8 mouse cellular contexts compared by ENCODE assay signal in the genomic region with DNA sequence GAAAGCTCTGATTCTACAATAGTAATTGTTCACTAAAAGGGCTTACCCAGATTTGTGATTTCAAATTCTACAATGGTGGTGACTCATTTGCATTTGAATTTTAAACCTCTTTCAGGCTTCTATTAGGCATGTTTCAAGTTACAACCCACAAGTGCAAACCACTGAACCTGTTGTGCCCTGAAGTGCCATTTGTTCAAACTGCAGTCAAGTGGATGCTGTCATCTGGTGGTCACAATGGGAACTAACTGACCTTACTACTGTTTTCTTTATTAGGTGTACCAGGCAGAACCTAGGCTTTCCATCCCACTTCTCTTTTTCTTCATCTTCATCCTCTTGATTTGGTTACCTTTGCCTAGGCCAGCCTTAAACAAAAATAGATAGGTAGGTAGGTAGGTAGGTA. TPM values are rescaled to one million over a fixed set of nuclear protein-coding genes. Genes with fewer than 3 reads are reported as not detected.
A peak's percentile ranks its signal among the peaks of the same experiment; 100 is the strongest.
DNase-seq lines count a peak whose midpoint lies in the region; ATAC-seq lines count a peak whose summit lies in the region.

No protein-coding gene starts in this region.

- peak; percentile 20 for DNase-seq in kidney, adult 11 months
- DNase-seq in B cell, adult 2 months: peak; percentile 50 to 61
- DNase-seq in ES-CJ7 (ENCODE audit: low read depth, low spot score): peak; percentile 30
- DNase-seq in embryonic facial prominence, embryonic 14.5 days (ENCODE audit: low spot score): peak; percentile 61
- peak; percentile 61 for DNase-seq in lung, postnatal 25 days (ENCODE audit: low spot score)
- no peak for DNase-seq in testis, postnatal 10 days (ENCODE audit: low spot score)
- no peak for DNase-seq in urinary bladder, postnatal 10 days (ENCODE audit: low spot score)

- no peak overlapping the region for H3K27ac ChIP-seq in kidney, embryonic 14.5 days (ENCODE audit: low read depth, low read length)
- no peak overlapping the region for H3K27ac ChIP-seq in embryonic facial prominence, embryonic 14.5 days (replicated peaks; ENCODE audit: low read depth, low read length)

- no peak overlapping the region for H3K4me3 ChIP-seq in kidney, embryonic 14.5 days (ENCODE audit: low read length)
- H3K4me3 ChIP-seq in embryonic facial prominence, embryonic 14.5 days (ENCODE audit: low read depth, low read length): no peak overlapping the region

- no peaks in the 10 kb centered on the region for H3K4me1 ChIP-seq in kidney, embryonic 14.5 days (ENCODE audit: control insufficient read depth, insufficient read depth, low read length)
- H3K4me1 ChIP-seq in embryonic facial prominence, embryonic 14.5 days (ENCODE audit: control insufficient read depth, insufficient read depth, low read length): no peaks in the 10 kb centered on the region

- H3K9ac ChIP-seq in kidney, embryonic 14.5 days (ENCODE audit: low read depth, low read length): no peak overlapping the region
- H3K9ac ChIP-seq in embryonic facial prominence, embryonic 14.5 days (ENCODE audit: low read depth, low read length): no peak overlapping the region

- ATAC-seq in kidney, embryonic 14.5 days (ENCODE audit: low FRiP score, low TSS enrichment): no peak
- no peak for ATAC-seq in embryonic facial prominence, embryonic 14.5 days (ENCODE audit: low read depth)

- no peaks in the 10 kb centered on the region for H3K9me3 ChIP-seq in kidney, embryonic 14.5 days (ENCODE audit: control insufficient read depth, low read length)
- H3K9me3 ChIP-seq in embryonic facial prominence, embryonic 14.5 days (ENCODE audit: control insufficient read depth, low read length): no peaks in the 10 kb centered on the region

- H3K36me3 ChIP-seq in kidney, embryonic 14.5 days (ENCODE audit: control insufficient read depth, insufficient read depth, low read length): peaks cover 50% of the 10 kb centered on the region
- peaks cover 50% of the 10 kb centered on the region for H3K36me3 ChIP-seq in embryonic facial prominence, embryonic 14.5 days (ENCODE audit: control insufficient read depth, insufficient read depth, low read length)

- no peaks in the 10 kb centered on the region for H3K27me3 ChIP-seq in kidney, embryonic 14.5 days (ENCODE audit: control insufficient read depth, insufficient read depth, low read length)
- H3K27me3 ChIP-seq in embryonic facial prominence, embryonic 14.5 days (replicated peaks; ENCODE audit: control insufficient read depth, insufficient read depth, low read length): no peaks in the 10 kb centered on the region

- H3K4me2 ChIP-seq in kidney, embryonic 14.5 days (replicated peaks; ENCODE audit: low read depth, low read length): no peak overlapping the region
- H3K4me2 ChIP-seq in embryonic facial prominence, embryonic 14.5 days (ENCODE audit: low read depth, low read length): no peak overlapping the region

RNA-seq across cellular contexts. Expression of a gene that starts 46.8 kb away (rescaled TPM):
- polyA plus RNA-seq in kidney, embryonic 14.5 days (2014; fragmentation: Nextera tagmentation; extraction: Ambion mirVana): 25.6 and 62.5 TPM in 2 replicates
- polyA plus RNA-seq in embryonic facial prominence, embryonic 14.5 days (2014; fragmentation: Nextera tagmentation; extraction: Ambion mirVana): 48.6 and 50.3 TPM in 2 replicates

Comparison
In these comparisons a context has a peak if more than half of its experiments do, and no peak if none do; other contexts are left out.
1. DNase-seq: peak in kidney, adult 11 months (single experiment), B cell, adult 2 months (2 of 2), ES-CJ7 (single experiment), embryonic facial prominence, embryonic 14.5 days (single experiment) and lung, postnatal 25 days (single experiment); none in testis, postnatal 10 days (single experiment) and urinary bladder, postnatal 10 days (single experiment).